Mouse (Mus musculus) C2C12 (cell line): ENCODE results near the gene Ap3m1.

Experiments used
- CEBPB ChIP-seq: IDR thresholded peaks from one replicate; pipeline ENCODE4 v1.6.1; 2011; ENCODE audit warnings: low read depth, mild to moderate bottlenecking, control low read depth, moderate library complexity
- CTCF ChIP-seq: IDR thresholded peaks from one replicate; pipeline ENCODE4 v1.5.1; 2011; ENCODE audit not compliant: control insufficient read depth, insufficient read depth, insufficient read length
- MAX ChIP-seq: IDR thresholded peaks from one replicate; pipeline ENCODE4 v1.6.1; 2011; ENCODE audit warnings: mild to moderate bottlenecking, control low read depth
- MYOD1 ChIP-seq: IDR thresholded peaks from one replicate; pipeline ENCODE4 v1.6.1; 2011; ENCODE audit warnings: low read depth; ENCODE audit not compliant: control insufficient read depth, insufficient read length
- MYOG ChIP-seq: IDR thresholded peaks from one replicate; pipeline ENCODE4 v1.6.1; 2011; ENCODE audit not compliant: control insufficient read depth, insufficient read length; ENCODE audit errors: extremely low read depth
- USF1 ChIP-seq: IDR thresholded peaks from one replicate; pipeline ENCODE4 v1.6.1; 2011; ENCODE audit warnings: low read depth, mild to moderate bottlenecking, control low read depth, moderate library complexity

DNA sequence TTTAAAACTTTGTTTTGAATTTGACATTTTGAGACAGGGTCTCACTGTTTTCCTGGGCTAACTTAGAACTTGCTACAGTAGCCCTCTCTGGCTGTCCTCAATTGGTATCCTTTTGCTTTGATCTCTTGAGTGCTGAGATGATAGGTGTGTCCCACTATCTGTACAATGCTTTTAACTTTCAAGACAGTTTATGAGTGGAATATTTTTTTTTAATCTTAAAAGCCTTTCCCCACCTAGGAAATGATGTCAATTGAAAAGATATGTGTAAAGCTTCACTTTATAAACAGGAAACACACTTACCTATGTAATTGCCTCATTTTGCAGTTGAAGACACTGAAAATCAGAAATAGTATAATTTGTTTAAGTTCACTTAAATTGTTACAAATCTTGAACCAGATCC, 26.2 kb upstream of the Ap3m1 start:
- no peak for TF ChIP-seq CTCF
- no peak for TF ChIP-seq USF1
- TF ChIP-seq MYOG, result no peak
- TF ChIP-seq MAX, result no peak
- no peak for TF ChIP-seq MYOD1
- no peak for TF ChIP-seq CEBPB
